Mouse (Mus musculus): ENCODE measurements around the gene Top1.

DNA sequence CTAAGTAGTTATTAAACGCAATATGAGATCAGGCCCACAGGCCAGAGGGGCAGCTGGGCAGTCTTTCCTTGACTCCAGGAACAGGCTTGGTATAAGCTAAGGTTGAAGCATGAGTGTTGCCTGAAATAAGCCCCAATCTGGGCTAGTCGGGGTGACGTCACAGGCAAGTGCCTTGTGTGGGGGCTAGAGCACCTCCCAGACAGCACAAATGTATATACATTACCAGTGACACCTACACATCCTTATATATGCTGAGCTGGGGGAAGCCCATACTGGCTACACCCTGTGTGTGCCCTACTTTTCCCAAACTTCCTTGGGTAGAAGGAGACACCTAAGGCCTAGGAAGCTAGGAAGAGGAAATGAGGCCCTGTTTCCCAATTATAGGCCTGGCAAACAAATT lies 83.3 kb downstream of the Top1 start:
- TF ChIP-seq CTCF (IDR thresholded peaks at IDR 0.05; ENCODE audit: borderline replicate concordance, control insufficient read depth, extremely low read depth, insufficient read depth, low read length, poor library complexity) (no peak), POLR2A (IDR thresholded peaks at IDR 0.05; ENCODE audit: control insufficient read depth, extremely low read depth, insufficient read depth, low read length, poor library complexity) (no peak)

Data from thymus, adult 2 months (tissue).